Mouse (Mus musculus) layer of hippocampus, adult 9-10 months (tissue): ENCODE results near the gene Ice2.
A peak's percentile ranks its signal among the peaks of the same experiment; 100 is the strongest.

Source experiments
- DNase-seq: peaks from one replicate; pipeline ENCODE4 v3.0.0; 2022; ENCODE audit warnings: low spot score

Ice2 gene

GRCm38 (mm10) chr9:69397760-69398452, at the start of gene Ice2:
Gene Ice2, plus strand, starts transcription at chr9:69397906.
- DNase-seq, result peak; percentile 16

GRCm38 (mm10) chr9:69349537-69349936, 48.2 kb upstream of the Ice2 start:
- no peak for DNase-seq

GRCm38 (mm10) chr9:69354228-69354627, 43.5 kb upstream of the Ice2 start:
- DNase-seq, result peak; percentile 22

GRCm38 (mm10) chr9:69357834-69358233, 39.9 kb upstream of the Ice2 start:
- peak; percentile 48 for DNase-seq

- DNase-seq, result no peak
Observed at GRCm38 (mm10) chr9:69358797-69359196, 38.9 kb upstream of the Ice2 start.

- DNase-seq, result no peak
Observed at GRCm38 (mm10) chr9:69361951-69362445, 35.7 kb upstream of the Ice2 start.

- DNase-seq, result no peak
Observed at GRCm38 (mm10) chr9:69362766-69363165, 34.9 kb upstream of the Ice2 start.

- DNase-seq, result no peak
Observed at GRCm38 (mm10) chr9:69364117-69364516, 33.6 kb upstream of the Ice2 start.

- DNase-seq, result no peak
Observed at GRCm38 (mm10) chr9:69367055-69367454, 30.7 kb upstream of the Ice2 start.

- DNase-seq, result peak; percentile 38
Observed at GRCm38 (mm10) chr9:69368071-69368470, 29.6 kb upstream of the Ice2 start.

GRCm38 (mm10) chr9:69371046-69371724, 26.5 kb upstream of the Ice2 start:
- no peak for DNase-seq

GRCm38 (mm10) chr9:69372871-69373270, 24.8 kb upstream of the Ice2 start:
- no peak for DNase-seq

- no peak for DNase-seq
Observed at GRCm38 (mm10) chr9:69376982-69377653, 20.6 kb upstream of the Ice2 start.

- no peak for DNase-seq
Observed at GRCm38 (mm10) chr9:69377654-69378045, 20.1 kb upstream of the Ice2 start.

GRCm38 (mm10) chr9:69380546-69380945, 17.2 kb upstream of the Ice2 start:
- DNase-seq, result no peak

GRCm38 (mm10) chr9:69381741-69382140, 16.0 kb upstream of the Ice2 start:
- no peak for DNase-seq

GRCm38 (mm10) chr9:69384475-69384874, 13.2 kb upstream of the Ice2 start:
- no peak for DNase-seq

- DNase-seq, result no peak
Observed at GRCm38 (mm10) chr9:69384905-69385304, 12.8 kb upstream of the Ice2 start.

- DNase-seq, result no peak
Observed at GRCm38 (mm10) chr9:69387296-69387695, 10.4 kb upstream of the Ice2 start.

GRCm38 (mm10) chr9:69390631-69391030, 7.1 kb upstream of the Ice2 start:
- no peak for DNase-seq

- DNase-seq, result no peak
Observed at GRCm38 (mm10) chr9:69394234-69394633, 3.5 kb upstream of the Ice2 start.

- no peak for DNase-seq
Observed at GRCm38 (mm10) chr9:69397432-69397759, 310 bp upstream of the Ice2 start.

GRCm38 (mm10) chr9:69398453-69398850, 746 bp downstream of the Ice2 start:
- DNase-seq, result no peak
